30 mouse cellular contexts compared by ENCODE assay signal in genomic region chr2:68531099-68531498, GRCm38 (mm10). TPM values are rescaled to one million over a fixed set of nuclear protein-coding genes. Genes with fewer than 3 reads are reported as not detected.
DNase-seq lines count a peak whose midpoint lies in the region; ATAC-seq and TF ChIP-seq lines count a peak whose summit lies in the region.
"Had no signal": no experiment of that assay in that cellular context is flagged by ENCODE, and none has a peak within 500 bp of the region (broad histone marks: within the 10 kb centered on the region; RNA-seq: fewer than 3 reads in every experiment).

No protein-coding gene starts in this region.

- H3K9me3 ChIP-seq in forebrain, embryonic 16.5 days (ENCODE audit: control insufficient read depth, low read length), result no peaks in the 10 kb centered on the region
- no peaks in the 10 kb centered on the region for H3K9me3 ChIP-seq in forebrain, embryonic 15.5 days
- no peaks in the 10 kb centered on the region for H3K9me3 ChIP-seq in limb, embryonic 13.5 days
- H3K9me3 ChIP-seq in limb, embryonic 10.5 days (replicated peaks), result no peaks in the 10 kb centered on the region
- no peaks in the 10 kb centered on the region for H3K9me3 ChIP-seq in midbrain, postnatal 0 days (ENCODE audit: low read length)
- no peaks in the 10 kb centered on the region for H3K9me3 ChIP-seq in kidney, embryonic 16.5 days (ENCODE audit: low read length)
- H3K9me3 ChIP-seq: heart, embryonic 12.5 days; hindbrain, embryonic 10.5 days; liver, embryonic 13.5 days; neural tube, embryonic 13.5 days had no signal

- no peak overlapping the region for H3K27ac ChIP-seq in forebrain, embryonic 16.5 days (ENCODE audit: low read length)
- no peak overlapping the region for H3K27ac ChIP-seq in forebrain, embryonic 15.5 days (replicated peaks)
- no peak overlapping the region for H3K27ac ChIP-seq in limb, embryonic 13.5 days
- no peak overlapping the region for H3K27ac ChIP-seq in limb, embryonic 10.5 days
- H3K27ac ChIP-seq in midbrain, postnatal 0 days (ENCODE audit: low read depth, low read length), result no peak overlapping the region
- H3K27ac ChIP-seq in kidney, embryonic 16.5 days (ENCODE audit: low read length), result no peak overlapping the region
- H3K27ac ChIP-seq: hindbrain, embryonic 10.5 days; layer of hippocampus, adult 2 months; liver, embryonic 13.5 days; neural tube, embryonic 13.5 days had no signal

- no peak overlapping the region for H3K4me3 ChIP-seq in forebrain, embryonic 16.5 days (replicated peaks; ENCODE audit: low read length)
- no peak overlapping the region for H3K4me3 ChIP-seq in forebrain, embryonic 15.5 days
- H3K4me3 ChIP-seq in limb, embryonic 13.5 days, result no peak overlapping the region
- no peak overlapping the region for H3K4me3 ChIP-seq in limb, embryonic 10.5 days
- H3K4me3 ChIP-seq in midbrain, postnatal 0 days (ENCODE audit: low read depth, low read length), result no peak overlapping the region
- no peak overlapping the region for H3K4me3 ChIP-seq in kidney, embryonic 16.5 days (ENCODE audit: low read length)
- H3K4me3 ChIP-seq: heart, embryonic 12.5 days; hindbrain, embryonic 10.5 days; layer of hippocampus, adult 2 months; liver, embryonic 13.5 days; megakaryocyte, embryonic 14.5 days; neural tube, embryonic 13.5 days had no signal

- no peaks in the 10 kb centered on the region for H3K36me3 ChIP-seq in forebrain, embryonic 16.5 days (ENCODE audit: control insufficient read depth, insufficient read depth)
- no peaks in the 10 kb centered on the region for H3K36me3 ChIP-seq in forebrain, embryonic 15.5 days
- no peaks in the 10 kb centered on the region for H3K36me3 ChIP-seq in limb, embryonic 13.5 days
- H3K36me3 ChIP-seq in limb, embryonic 10.5 days, result no peaks in the 10 kb centered on the region
- H3K36me3 ChIP-seq in midbrain, postnatal 0 days (ENCODE audit: insufficient read depth, low read length), result no peaks in the 10 kb centered on the region
- no peaks in the 10 kb centered on the region for H3K36me3 ChIP-seq in kidney, embryonic 16.5 days (ENCODE audit: insufficient read depth, low read length)
- H3K36me3 ChIP-seq: heart, embryonic 12.5 days; hindbrain, embryonic 10.5 days; liver, embryonic 13.5 days; neural tube, embryonic 13.5 days had no signal

- peaks cover 3% of the 10 kb centered on the region; the same call in 1 of the 2 replicates for H3K4me1 ChIP-seq in forebrain, embryonic 16.5 days (replicated peaks; ENCODE audit: control insufficient read depth, insufficient read depth, low read length)
- H3K4me1 ChIP-seq in forebrain, embryonic 15.5 days, result 0 out of 2 replicates have a peak, but pooled peaks cover 3% of the 10 kb centered on the region
- H3K4me1 ChIP-seq in limb, embryonic 13.5 days, result peaks cover 17% of the 10 kb centered on the region
- peaks cover 6% of the 10 kb centered on the region; the same call in 1 of the 2 replicates for H3K4me1 ChIP-seq in limb, embryonic 10.5 days
- H3K4me1 ChIP-seq in midbrain, postnatal 0 days (ENCODE audit: insufficient read depth, low read length), result no peaks in the 10 kb centered on the region
- no peaks in the 10 kb centered on the region for H3K4me1 ChIP-seq in kidney, embryonic 16.5 days (ENCODE audit: insufficient read depth, low read length)
- H3K4me1 ChIP-seq: liver, embryonic 13.5 days; megakaryocyte, embryonic 14.5 days had no signal

- peak; percentile 71; the same call in 1 of the 2 replicates for ATAC-seq in forebrain, embryonic 16.5 days
- ATAC-seq in forebrain, embryonic 15.5 days (replicated peaks), result no peak
- ATAC-seq in limb, embryonic 13.5 days (ENCODE audit: low FRiP score, low read depth), result peak; percentile 40; the same call in 1 of the 2 replicates
- ATAC-seq in midbrain, postnatal 0 days (ENCODE audit: low FRiP score), result no peak
- ATAC-seq in kidney, embryonic 16.5 days (ENCODE audit: low FRiP score, low TSS enrichment), result no peak
- ATAC-seq: CD4-positive, CD25-positive, alpha-beta regulatory T cell, adult 4 months; inflammation-experienced regulatory T-cells, adult 6 months had no signal

- no peak overlapping the region for H3K4me2 ChIP-seq in forebrain, embryonic 16.5 days (ENCODE audit: low read length)
- H3K4me2 ChIP-seq in forebrain, embryonic 15.5 days (replicated peaks), result no peak overlapping the region
- no peak overlapping the region for H3K4me2 ChIP-seq in limb, embryonic 13.5 days (replicated peaks)
- H3K4me2 ChIP-seq in midbrain, postnatal 0 days (ENCODE audit: low read depth, low read length, poor library complexity, severe bottlenecking), result peak overlapping the region; percentile 18; the same call in 1 of the 2 replicates
- H3K4me2 ChIP-seq in kidney, embryonic 16.5 days (replicated peaks; ENCODE audit: low read depth, low read length), result no peak overlapping the region
- H3K4me2 ChIP-seq: heart, embryonic 12.5 days; liver, embryonic 13.5 days; neural tube, embryonic 13.5 days had no signal

- no peaks in the 10 kb centered on the region for H3K27me3 ChIP-seq in forebrain, embryonic 16.5 days (replicated peaks; ENCODE audit: control insufficient read depth, insufficient read depth, low read length)
- no peaks in the 10 kb centered on the region for H3K27me3 ChIP-seq in forebrain, embryonic 15.5 days
- H3K27me3 ChIP-seq in limb, embryonic 13.5 days, result no peaks in the 10 kb centered on the region
- no peaks in the 10 kb centered on the region for H3K27me3 ChIP-seq in limb, embryonic 10.5 days (ENCODE audit: low read depth, poor library complexity, severe bottlenecking)
- no peaks in the 10 kb centered on the region for H3K27me3 ChIP-seq in midbrain, postnatal 0 days (ENCODE audit: insufficient read depth, low read length)
- H3K27me3 ChIP-seq in kidney, embryonic 16.5 days (ENCODE audit: insufficient read depth, low read length), result no peaks in the 10 kb centered on the region
- H3K27me3 ChIP-seq: heart, embryonic 12.5 days; liver, embryonic 13.5 days; megakaryocyte, embryonic 14.5 days; neural tube, embryonic 13.5 days had no signal

- 38% methylated on average over 4 of the region's 4 CpGs for WGBS in forebrain, embryonic 16.5 days
- WGBS in forebrain, embryonic 15.5 days, result 48% methylated on average over 4 of the region's 4 CpGs
- WGBS in limb, embryonic 13.5 days, result 58% methylated on average over 4 of the region's 4 CpGs
- 91% methylated on average over 4 of the region's 4 CpGs for WGBS in limb, embryonic 10.5 days
- 22% methylated on average over 4 of the region's 4 CpGs for WGBS in midbrain, postnatal 0 days
- 63% methylated on average over 4 of the region's 4 CpGs for WGBS in kidney, embryonic 16.5 days

- no peak for DNase-seq in limb, embryonic 10.5 days (ENCODE audit: low spot score)
- peak; percentile 51 for DNase-seq in brain, adult 2 months (ENCODE audit: low read depth, low spot score)
- peak; percentile 19 for DNase-seq in midbrain, postnatal 0 days (ENCODE audit: low spot score)
- no peak for DNase-seq in layer of hippocampus, adult 9-11 months
- DNase-seq: adrenal gland, postnatal 14 days; cerebellum, adult 9-10 months; gastrocnemius, postnatal 14 days; heart, adult 18-20 months; heart, postnatal 10 days; kidney, adult 2 months; kidney, postnatal 25 days; layer of hippocampus, postnatal 36 days; liver, embryonic 13.5 days; lung, adult 2 months; lung, postnatal 36 days; thymus, postnatal 36 days had no signal

- no peak overlapping the region for H3K9ac ChIP-seq in forebrain, embryonic 16.5 days (replicated peaks; ENCODE audit: low read depth, low read length)
- no peak overlapping the region for H3K9ac ChIP-seq in forebrain, embryonic 15.5 days (replicated peaks)
- H3K9ac ChIP-seq in limb, embryonic 13.5 days, result no peak overlapping the region
- H3K9ac ChIP-seq in midbrain, postnatal 0 days (replicated peaks; ENCODE audit: low read length, poor library complexity, severe bottlenecking), result no peak overlapping the region
- no peak overlapping the region for H3K9ac ChIP-seq in kidney, embryonic 16.5 days (replicated peaks; ENCODE audit: low read length)
- H3K9ac ChIP-seq: heart, embryonic 12.5 days; liver, embryonic 13.5 days; neural tube, embryonic 13.5 days had no signal

- no peak for TF ChIP-seq CTCF in midbrain, postnatal 0 days (IDR thresholded peaks at IDR 0.05)

RNA-seq across cellular contexts. Expression of gene 4933409G03Rik, which starts 51.1 kb away (rescaled TPM):
- not detected in 2 replicates for polyA plus RNA-seq in forebrain, embryonic 16.5 days (2015; fragmentation: Nextera tagmentation; extraction: Ambion mirVana)
- polyA plus RNA-seq in forebrain, embryonic 15.5 days (2015; fragmentation: Nextera tagmentation; extraction: Ambion mirVana), result not detected in 2 replicates
- not detected in 2 replicates for polyA plus RNA-seq in limb, embryonic 13.5 days (2015; fragmentation: Nextera tagmentation; extraction: Ambion mirVana)
- polyA plus RNA-seq in limb, embryonic 10.5 days (2016; fragmentation: Nextera tagmentation; extraction: Ambion mirVana), result not detected in 2 replicates
- total RNA-seq in midbrain, postnatal 0 days (2014; rRNA removed), result not detected in 2 replicates
- not detected in 2 replicates for polyA plus RNA-seq in midbrain, postnatal 0 days (2015; fragmentation: Nextera tagmentation; extraction: Ambion mirVana)
- not detected in 2 replicates for polyA plus RNA-seq in kidney, embryonic 16.5 days (2015; fragmentation: Nextera tagmentation; extraction: Ambion mirVana)
- total RNA-seq: adrenal gland, postnatal 14 days; gastrocnemius, postnatal 14 days; heart, adult 18-20 months; heart, postnatal 10 days; layer of hippocampus, adult 2 months; layer of hippocampus, postnatal 36 days; left cerebral cortex, postnatal 14 days had no signal
- polyA plus RNA-seq: CD4-positive, CD25-positive, alpha-beta regulatory T cell, adult 4 months; heart, embryonic 12.5 days; hindbrain, embryonic 10.5 days; inflammation-experienced regulatory T-cells, adult 6 months; kidney, adult 2 months; limb, embryonic 14.5 days; liver, embryonic 13.5 days; lung, adult 2 months; neural tube, embryonic 13.5 days; small intestine, adult 2 months had no signal

RNA-seq across cellular contexts. Expression of gene Stk39, which starts 59.0 kb away (rescaled TPM):
- 18.3 and 21.3 TPM in 2 replicates for polyA plus RNA-seq in forebrain, embryonic 16.5 days (2015; fragmentation: Nextera tagmentation; extraction: Ambion mirVana)
- polyA plus RNA-seq in forebrain, embryonic 15.5 days (2015; fragmentation: Nextera tagmentation; extraction: Ambion mirVana), result 21.8 and 22.5 TPM in 2 replicates
- 13.7 and 14.8 TPM in 2 replicates for polyA plus RNA-seq in limb, embryonic 13.5 days (2015; fragmentation: Nextera tagmentation; extraction: Ambion mirVana)
- 22.1 and 27.9 TPM in 2 replicates for polyA plus RNA-seq in limb, embryonic 10.5 days (2016; fragmentation: Nextera tagmentation; extraction: Ambion mirVana)
- total RNA-seq in midbrain, postnatal 0 days (2014; rRNA removed), result 33.9 and 37.9 TPM in 2 replicates
- 20.9 and 23.4 TPM in 2 replicates for polyA plus RNA-seq in midbrain, postnatal 0 days (2015; fragmentation: Nextera tagmentation; extraction: Ambion mirVana)
- 11.7 and 14.9 TPM in 2 replicates for polyA plus RNA-seq in kidney, embryonic 16.5 days (2015; fragmentation: Nextera tagmentation; extraction: Ambion mirVana)

Comparison
In these comparisons a context has a peak if more than half of its experiments do, and no peak if none do; other contexts are left out.
1. ATAC-seq: peak in forebrain, embryonic 16.5 days (single experiment) and limb, embryonic 13.5 days (single experiment); none in forebrain, embryonic 15.5 days (single experiment), midbrain, postnatal 0 days (single experiment) and kidney, embryonic 16.5 days (single experiment).
2. DNase-seq: peak in brain, adult 2 months (single experiment) and midbrain, postnatal 0 days (single experiment); none in limb, embryonic 10.5 days (single experiment) and layer of hippocampus, adult 9-11 months (single experiment).